Mouse (Mus musculus) myocyte (in vitro differentiated cells): ENCODE measurements at regions not wholly inside any gene's neighbourhood (a gene's known extent, or its start where the extent isn't known, plus 50 kb on each side); places are given as distances from the start of the nearest gene placed in this dataset.

Experiments used
- H3K27me3 ChIP-seq: one replicate; pipeline ENCODE4 v1.6.1; 2011; ENCODE audit not compliant: control insufficient read depth, insufficient read depth, insufficient read length
- H3K36me3 ChIP-seq: one replicate; pipeline ENCODE4 v1.6.1; 2011; ENCODE audit not compliant: control insufficient read depth, insufficient read depth
- H3K4me2 ChIP-seq: one replicate; pipeline ENCODE4 v1.6.1; 2011; ENCODE audit warnings: low read depth, control low read depth
- H3K4me3 ChIP-seq: one replicate; pipeline ENCODE4 v1.5.1; 2011; ENCODE audit warnings: mild to moderate bottlenecking, control low read depth, moderate library complexity
- H3K79me2 ChIP-seq: one replicate; pipeline ENCODE4 v1.6.1; 2011; ENCODE audit not compliant: control insufficient read depth, insufficient read depth
- H3ac ChIP-seq: one replicate; pipeline ENCODE4 v1.6.1; 2011; ENCODE audit not compliant: control insufficient read depth, insufficient read length
- CEBPB ChIP-seq: IDR thresholded peaks from 2 replicates; pipeline ENCODE4 v1.6.1; 2011; ENCODE audit warnings: mild to moderate bottlenecking, moderate library complexity; ENCODE audit not compliant: poor library complexity, insufficient read depth, severe bottlenecking
- E2F4 ChIP-seq: IDR thresholded peaks from one replicate; pipeline ENCODE4 v1.6.1; 2011; ENCODE audit warnings: mild to moderate bottlenecking, control low read depth, moderate library complexity; ENCODE audit not compliant: insufficient read depth
- MAX ChIP-seq: IDR thresholded peaks from one replicate; pipeline ENCODE4 v1.6.1; 2011; ENCODE audit warnings: low read depth, mild to moderate bottlenecking, control low read depth
- MYOD1 ChIP-seq, 3 experiments: IDR thresholded peaks; one replicate each; pipeline ENCODE4 v1.6.1; 2011; ENCODE audit warnings: control low read depth in 2 of 3, low read depth in 2 of 3, mild to moderate bottlenecking in 2 of 3, moderate library complexity in 1 of 3; ENCODE audit not compliant: insufficient read length in 2 of 3, control insufficient read depth in 1 of 3
- MYOG ChIP-seq, 3 experiments: IDR thresholded peaks; one replicate each; pipeline ENCODE4 v1.6.1; 2011; ENCODE audit warnings: control low read depth in 2 of 3, low read depth in 2 of 3, mild to moderate bottlenecking in 2 of 3; ENCODE audit not compliant: insufficient read length in 2 of 3, control insufficient read depth in 1 of 3, insufficient read depth in 1 of 3
- POLR2A ChIP-seq: IDR thresholded peaks from one replicate; pipeline ENCODE4 v1.6.1; 2011; ENCODE audit warnings: low read depth, mild to moderate bottlenecking, control low read depth, moderate library complexity; ENCODE audit not compliant: insufficient read length
- POLR2AphosphoS2 ChIP-seq: IDR thresholded peaks from one replicate; pipeline ENCODE4 v1.6.1; 2011; ENCODE audit warnings: low read depth, control low read depth; ENCODE audit not compliant: insufficient read length
- REST ChIP-seq: IDR thresholded peaks from one replicate; pipeline ENCODE4 v1.6.1; 2011; ENCODE audit warnings: mild to moderate bottlenecking, control low read depth, moderate library complexity; ENCODE audit not compliant: insufficient read depth, insufficient read length
- SRF ChIP-seq: IDR thresholded peaks from one replicate; pipeline ENCODE4 v1.6.1; 2011; ENCODE audit warnings: low read depth; ENCODE audit not compliant: control insufficient read depth, insufficient read length
- TCF12 ChIP-seq: IDR thresholded peaks from one replicate; pipeline ENCODE4 v1.6.1; 2011; ENCODE audit warnings: mild to moderate bottlenecking, control low read depth; ENCODE audit not compliant: poor library complexity, insufficient read depth, severe bottlenecking
- TCF3 ChIP-seq: IDR thresholded peaks from one replicate; pipeline ENCODE4 v1.6.1; 2011; ENCODE audit warnings: low read depth, control low read depth; ENCODE audit not compliant: insufficient read length
- USF1 ChIP-seq: IDR thresholded peaks from one replicate; pipeline ENCODE4 v1.6.1; 2011; ENCODE audit warnings: low read depth, mild to moderate bottlenecking, control low read depth, moderate library complexity

GRCm38 (mm10) chr8:15334532-15334931, 288.7 kb upstream of the BB014433 start:
- no peaks in the 10 kb centered on the region for H3K36me3 ChIP-seq
- no peaks in the 10 kb centered on the region for H3K27me3 ChIP-seq
- H3K4me3 ChIP-seq, result no peak overlapping the region
- TF ChIP-seq MYOG (IDR thresholded peaks at IDR 0.05; ENCODE audit: control insufficient read depth in 1 of 3, insufficient read depth in 1 of 3, insufficient read length in 2 of 3, low read depth in 2 of 3) (no peak), POLR2AphosphoS2 (no peak), TCF12 (no peak), SRF (no peak), TCF3 (no peak), REST (no peak), USF1 (no peak), MAX (no peak)
- H3K79me2 ChIP-seq, result no peaks in the 10 kb centered on the region
- H3ac ChIP-seq, result no peak overlapping the region
- no peak overlapping the region for H3K4me2 ChIP-seq

GRCm38 (mm10) chr8:15327312-15327711, 281.4 kb upstream of the BB014433 start:
- Histone ChIP-seq H3K27me3 (no peaks in the 10 kb centered on the region), H3ac (no peak overlapping the region), H3K79me2 (no peaks in the 10 kb centered on the region), H3K4me3 (no peak overlapping the region), H3K36me3 (no peaks in the 10 kb centered on the region), H3K4me2 (no peak overlapping the region)
- no peak for TF ChIP-seq REST
- TF ChIP-seq POLR2A, result no peak
- no peak for TF ChIP-seq MAX
- no peak for TF ChIP-seq POLR2AphosphoS2
- no peak for TF ChIP-seq E2F4
- TF ChIP-seq TCF3, result no peak
- TF ChIP-seq CEBPB, result no peak
- TF ChIP-seq USF1, result no peak
- no peak for TF ChIP-seq MYOG (IDR thresholded peaks at IDR 0.05; ENCODE audit: control insufficient read depth in 1 of 3, insufficient read depth in 1 of 3, insufficient read length in 2 of 3, low read depth in 2 of 3)
- no peak for TF ChIP-seq SRF
- no peak for TF ChIP-seq MYOD1 (IDR thresholded peaks at IDR 0.05; ENCODE audit: control insufficient read depth in 1 of 3, insufficient read length in 2 of 3, low read depth in 2 of 3)
- TF ChIP-seq TCF12, result no peak

GRCm38 (mm10) chr8:15323421-15323820, 277.5 kb upstream of the BB014433 start:
- TF ChIP-seq USF1 (no peak), MYOG (IDR thresholded peaks at IDR 0.05; ENCODE audit: control insufficient read depth in 1 of 3, insufficient read depth in 1 of 3, insufficient read length in 2 of 3, low read depth in 2 of 3) (no peak), MYOD1 (IDR thresholded peaks at IDR 0.05; ENCODE audit: control insufficient read depth in 1 of 3, insufficient read length in 2 of 3, low read depth in 2 of 3) (no peak), REST (no peak), MAX (no peak), TCF3 (no peak)

GRCm38 (mm10) chr8:15318082-15318816, 272.4 kb upstream of the BB014433 start:
- Histone ChIP-seq H3K79me2 (no peaks in the 10 kb centered on the region), H3K4me3 (no peak overlapping the region), H3K4me2 (no peak overlapping the region), H3K27me3 (no peaks in the 10 kb centered on the region), H3K36me3 (no peaks in the 10 kb centered on the region), H3ac (no peak overlapping the region)
- TF ChIP-seq POLR2A, result no peak
- no peak for TF ChIP-seq MYOD1 (IDR thresholded peaks at IDR 0.05; ENCODE audit: control insufficient read depth in 1 of 3, insufficient read length in 2 of 3, low read depth in 2 of 3)
- TF ChIP-seq MAX, result no peak
- TF ChIP-seq REST, result no peak
- TF ChIP-seq CEBPB, result no peak
- no peak for TF ChIP-seq E2F4
- TF ChIP-seq SRF, result no peak
- no peak for TF ChIP-seq TCF12
- TF ChIP-seq USF1, result no peak
- TF ChIP-seq TCF3, result no peak
- TF ChIP-seq POLR2AphosphoS2, result no peak
- TF ChIP-seq MYOG (IDR thresholded peaks at IDR 0.05; ENCODE audit: control insufficient read depth in 1 of 3, insufficient read depth in 1 of 3, insufficient read length in 2 of 3, low read depth in 2 of 3), result no peak

More at GRCm38 (mm10) chr8:15323421-15323820, 277.5 kb upstream of the BB014433 start:
- Histone ChIP-seq H3K79me2 (no peaks in the 10 kb centered on the region), H3ac (no peak overlapping the region), H3K36me3 (no peaks in the 10 kb centered on the region), H3K4me2 (no peak overlapping the region), H3K4me3 (no peak overlapping the region), H3K27me3 (no peaks in the 10 kb centered on the region)

- TF ChIP-seq TCF12 (no peak), REST (no peak), E2F4 (no peak), POLR2AphosphoS2 (no peak), USF1 (no peak), POLR2A (no peak), TCF3 (no peak), SRF (no peak), MAX (no peak), MYOD1 (IDR thresholded peaks at IDR 0.05; ENCODE audit: control insufficient read depth in 1 of 3, insufficient read length in 2 of 3, low read depth in 2 of 3) (no peak), MYOG (IDR thresholded peaks at IDR 0.05; ENCODE audit: control insufficient read depth in 1 of 3, insufficient read depth in 1 of 3, insufficient read length in 2 of 3, low read depth in 2 of 3) (no peak), CEBPB (no peak)
- Histone ChIP-seq H3K27me3 (no peaks in the 10 kb centered on the region), H3K36me3 (no peaks in the 10 kb centered on the region), H3K4me2 (no peak overlapping the region), H3ac (no peak overlapping the region), H3K4me3 (no peak overlapping the region), H3K79me2 (no peaks in the 10 kb centered on the region)
These were observed 267.6 kb upstream of the BB014433 start for GRCm38 (mm10) chr8:15313481-15313880.
